Mouse (Mus musculus) ES-Bruce4 (cell line): Measurements from ENCODE around the gene Sec24a. TPM values are rescaled to one million over a fixed set of nuclear protein-coding genes. Genes with fewer than 3 reads are reported as not detected.
"Not testable (repeated sequence)": the region's sequence is repeated elsewhere in the genome, so short reads cannot be mapped to it uniquely, and the experiment has no call there.

Experiments used
- H3K27ac ChIP-seq: 2 replicates; pipeline ENCODE4 v1.5.1; 2012; ENCODE audit warnings: low read length, inconsistent platforms; ENCODE audit not compliant: insufficient read depth
- H3K27me3 ChIP-seq: 2 replicates; pipeline ENCODE4 v1.6.1; 2012; ENCODE audit warnings: mild to moderate bottlenecking, low read length, inconsistent platforms; ENCODE audit not compliant: control insufficient read depth, poor library complexity, insufficient read depth, severe bottlenecking
- H3K36me3 ChIP-seq: 2 replicates; pipeline ENCODE4 v1.6.1; 2012; ENCODE audit warnings: inconsistent platforms, mild to moderate bottlenecking, low read length, moderate library complexity; ENCODE audit not compliant: control insufficient read depth, poor library complexity, insufficient read depth, severe bottlenecking
- H3K4me1 ChIP-seq: one replicate; pipeline ENCODE4 v1.8.1; 2011; ENCODE audit warnings: low read length; ENCODE audit not compliant: control insufficient read depth, insufficient read depth
- H3K4me3 ChIP-seq: 2 replicates; pipeline ENCODE4 v1.5.1; 2011; ENCODE audit warnings: low read depth, mild to moderate bottlenecking, low read length
- H3K9ac ChIP-seq: 2 replicates; pipeline ENCODE4 v1.6.1; 2012; ENCODE audit warnings: low read depth, mild to moderate bottlenecking, inconsistent platforms; ENCODE audit not compliant: poor library complexity, severe bottlenecking
- H3K9me3 ChIP-seq: replicated peaks from 2 replicates; pipeline ENCODE4 v1.6.1; 2012; ENCODE audit warnings: mild to moderate bottlenecking, low read length, inconsistent platforms; ENCODE audit not compliant: control insufficient read depth, poor library complexity, insufficient read depth, severe bottlenecking
- CTCF ChIP-seq: IDR thresholded peaks from one replicate; pipeline ENCODE4 v1.8.1; 2011; ENCODE audit warnings: low read depth, low read length
- EP300 ChIP-seq: IDR thresholded peaks from 2 replicates; pipeline ENCODE4 v1.6.1; 2011; ENCODE audit warnings: low read depth, low read length; ENCODE audit not compliant: insufficient read depth
- POLR2A ChIP-seq: IDR thresholded peaks from one replicate; pipeline ENCODE4 v1.8.1; 2011; ENCODE audit warnings: low read length; ENCODE audit not compliant: insufficient read depth
- polyA plus RNA-seq: library from polyadenylated mRNA; stranded (reverse); fragments of >200 nt; gene quantifications from 2 replicates; pipeline ENCODE4 v1.2.4, GENCODE M21; 2011; ENCODE audit warnings: low read depth; ENCODE audit not compliant: missing spikeins, insufficient read depth, insufficient read length

Gene Sec24a
- polyA plus RNA-seq, 1 experiment = 50.2 TPM

GRCm38 (mm10) chr11:51706451-51706850 is 57.0 kb downstream of the Sec24a start:
- Histone ChIP-seq H3K27me3 (no peaks in the 10 kb centered on the region), H3K9ac (no peak overlapping the region), H3K9me3 (no peaks in the 10 kb centered on the region), H3K27ac (no peak overlapping the region), H3K4me3 (no peak overlapping the region), H3K36me3 (peaks cover 17% of the 10 kb centered on the region), H3K4me1 (no peaks in the 10 kb centered on the region)
- no peak for TF ChIP-seq POLR2A
- no peak for TF ChIP-seq EP300
- TF ChIP-seq CTCF = no peak

DNA sequence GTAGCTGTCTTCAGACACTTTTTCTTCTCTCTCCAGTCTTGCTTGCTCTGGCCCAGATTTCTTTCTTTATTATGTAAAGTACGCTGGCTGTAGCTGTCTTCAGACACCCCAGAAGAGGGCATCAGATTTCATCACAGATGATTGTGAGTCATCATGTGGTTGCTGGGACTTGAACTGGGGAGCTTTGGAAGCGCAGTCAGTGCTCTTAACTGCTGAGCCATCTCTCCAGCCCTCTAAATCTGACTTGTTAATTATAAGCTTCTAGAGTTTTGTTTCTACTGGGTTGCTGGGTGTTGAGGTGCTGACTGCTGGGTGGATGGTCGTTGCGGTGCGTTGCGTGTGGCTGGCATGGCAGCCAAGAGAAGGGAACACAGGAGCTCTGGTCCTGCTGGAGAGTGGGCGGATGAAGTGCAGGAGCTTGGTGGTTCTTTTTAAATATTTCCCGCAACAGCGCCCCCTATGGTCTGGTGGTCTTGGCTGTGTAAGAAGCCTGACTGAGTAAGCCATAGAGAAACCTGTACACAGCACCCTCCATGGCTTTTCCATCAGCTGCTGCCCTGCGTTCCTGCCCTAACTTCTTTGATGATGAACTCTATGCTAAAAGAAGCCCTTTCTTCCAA is 59.9 kb downstream of the Sec24a start:
- Histone ChIP-seq H3K9ac (peak overlapping the region; percentile 22; the same call in 1 of the 2 replicates), H3K27me3 (no peaks in the 10 kb centered on the region), H3K9me3 (no peaks in the 10 kb centered on the region), H3K36me3 (peaks cover 21% of the 10 kb centered on the region), H3K27ac (peak overlapping the region; percentile 92), H3K4me3 (peak overlapping the region; percentile 69), H3K4me1 (no peaks in the 10 kb centered on the region)
- TF ChIP-seq CTCF (peak; percentile 58), POLR2A (peak; percentile 70), EP300 (no peak)

- TF ChIP-seq POLR2A (no peak), EP300 (no peak), CTCF (no peak)
- Histone ChIP-seq H3K9me3 (no peaks in the 10 kb centered on the region), H3K4me3 (no peak overlapping the region), H3K36me3 (peaks cover 22% of the 10 kb centered on the region), H3K9ac (no peak overlapping the region), H3K27ac (peak overlapping the region; percentile 89), H3K4me1 (no peaks in the 10 kb centered on the region), H3K27me3 (no peaks in the 10 kb centered on the region)
Measured at GRCm38 (mm10) chr11:51702831-51703230, 60.6 kb downstream of the Sec24a start.

GRCm38 (mm10) chr11:51694984-51695383 is 68.5 kb downstream of the Sec24a start:
- Histone ChIP-seq H3K36me3 (peaks cover 6% of the 10 kb centered on the region), H3K9ac (no peak overlapping the region), H3K27ac (no peak overlapping the region), H3K9me3 (no peaks in the 10 kb centered on the region), H3K4me1 (no peaks in the 10 kb centered on the region), H3K4me3 (no peak overlapping the region), H3K27me3 (no peaks in the 10 kb centered on the region; the same call in 1 of the 2 replicates)
- TF ChIP-seq CTCF (no peak), POLR2A (no peak), EP300 (no peak)

- H3K27me3 ChIP-seq, H3K36me3 ChIP-seq, H3K9ac ChIP-seq, H3K4me1 ChIP-seq, H3K9me3 ChIP-seq, H3K27ac ChIP-seq, H3K4me3 ChIP-seq: not testable (repeated sequence)
Measured at GRCm38 (mm10) chr11:51690597-51690996, 72.8 kb downstream of the Sec24a start.

- Histone ChIP-seq H3K9ac (peak overlapping the region; percentile 78), H3K27ac (peak overlapping the region; percentile 96), H3K27me3 (no peaks in the 10 kb centered on the region), H3K9me3 (no peaks in the 10 kb centered on the region), H3K4me1 (no peaks in the 10 kb centered on the region), H3K36me3 (peaks cover 8% of the 10 kb centered on the region), H3K4me3 (peak overlapping the region; percentile 88)
- TF ChIP-seq POLR2A = no peak
- no peak for TF ChIP-seq EP300
- no peak for TF ChIP-seq CTCF
Measured at GRCm38 (mm10) chr11:51689343-51689742, 74.1 kb downstream of the Sec24a start.
